Mouse (Mus musculus) 3134 (cell line): ENCODE data around the gene Mical1.

Source experiments
- DNase-seq: peaks from one replicate; pipeline ENCODE4 v3.0.0-alpha.2; 2011; ENCODE audit warnings: low spot score; ENCODE audit not compliant: insufficient read length; ENCODE audit errors: extremely low read depth

Mical1 gene

DNA sequence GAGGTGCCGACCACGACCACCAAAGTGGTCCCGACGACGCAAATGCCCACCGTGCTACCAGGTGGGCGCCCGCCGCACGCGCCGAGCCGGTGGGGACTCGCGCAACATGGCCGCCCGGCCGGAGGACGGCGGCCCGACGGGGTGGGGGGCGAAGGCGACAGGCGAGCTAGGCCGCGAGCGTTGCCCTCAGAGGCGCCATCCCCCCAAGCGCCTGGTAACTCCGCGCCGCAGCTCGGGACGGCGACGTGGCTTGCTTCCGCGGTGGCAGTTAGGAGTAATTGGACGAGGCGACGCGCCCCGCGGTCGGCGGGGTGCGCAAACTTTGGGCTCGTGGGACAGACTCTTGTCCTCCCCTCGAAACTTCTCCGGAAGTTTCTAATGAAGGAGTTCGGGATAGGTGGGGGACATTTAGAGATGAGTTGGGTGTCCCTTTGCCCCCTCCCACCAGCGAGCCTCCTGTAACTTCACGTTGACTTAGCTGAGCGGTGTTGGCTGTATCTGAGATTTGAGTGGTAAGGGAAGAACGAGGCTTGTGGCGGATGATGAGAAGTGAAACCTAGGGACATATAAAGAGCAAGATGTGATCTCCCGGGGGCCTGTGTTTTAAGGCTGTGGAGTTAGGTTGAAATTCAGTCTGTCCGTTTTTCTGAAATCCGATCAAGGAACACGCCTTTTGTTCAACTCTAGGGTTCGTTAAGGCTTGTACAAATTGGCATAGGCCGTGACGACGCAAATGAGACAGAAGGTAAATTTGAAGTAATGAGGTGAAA, 43.7 kb downstream of the Mical1 start:
- DNase-seq, result peak; percentile 78

DNA sequence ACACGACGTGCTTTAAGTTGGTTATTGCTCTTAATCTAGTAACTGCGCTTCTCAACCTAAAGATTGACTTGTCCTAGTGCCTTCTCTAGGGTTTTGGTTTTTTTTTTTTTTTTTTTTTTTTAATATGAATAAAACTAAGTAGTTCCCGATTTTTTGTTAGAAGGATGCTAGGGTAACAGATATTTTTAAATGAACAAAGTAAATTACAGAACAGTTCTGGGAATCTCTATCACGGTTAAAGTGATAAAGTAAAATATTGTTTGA, 44.2 kb downstream of the Mical1 start:
- no peak for DNase-seq

DNA sequence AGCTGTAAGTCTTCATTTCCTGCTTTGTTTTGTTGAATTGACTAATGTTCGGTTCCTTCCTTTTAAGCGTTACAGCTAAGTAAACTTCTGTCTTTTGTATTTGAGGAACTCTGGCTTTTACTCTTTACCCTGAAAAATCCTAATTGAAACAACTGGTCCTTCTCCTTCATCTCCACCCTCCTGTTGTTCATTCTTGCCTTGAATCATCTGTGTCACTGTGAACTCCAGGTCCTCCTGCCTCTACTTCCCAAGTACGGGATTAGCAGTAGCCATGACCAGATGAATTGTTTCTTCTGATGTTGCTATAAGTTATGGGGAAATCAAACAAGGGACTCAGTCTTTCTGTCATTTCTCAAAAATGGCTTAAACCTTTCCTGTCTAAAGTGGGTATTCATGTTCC, 47.3 kb downstream of the Mical1 start:
- DNase-seq, result no peak

GRCm38 (mm10) chr10:41525696-41526095, 49.6 kb downstream of the Mical1 start:
- no peak for DNase-seq

DNA sequence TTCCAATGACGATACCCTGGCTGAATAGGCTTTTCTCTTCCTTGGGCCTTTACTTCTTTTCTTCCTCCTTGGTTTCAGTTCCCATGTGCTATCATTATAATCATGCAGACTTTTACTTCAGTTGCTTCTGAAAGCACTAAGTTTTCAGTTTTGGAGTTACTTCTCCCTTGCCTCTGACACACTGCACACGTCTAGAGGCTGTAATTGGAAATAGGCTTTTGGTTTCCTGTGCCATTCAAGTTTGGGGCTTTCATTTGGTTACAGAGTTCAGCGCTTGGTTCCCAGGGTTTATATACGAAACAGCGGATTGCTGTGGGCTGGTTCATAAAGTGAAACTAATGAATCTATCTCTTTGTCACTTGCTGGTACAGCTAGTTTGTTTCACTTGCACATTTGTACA, 53.9 kb downstream of the Mical1 start:
- DNase-seq, result no peak

GRCm38 (mm10) chr10:41535991-41536390, 59.9 kb downstream of the Mical1 start:
- DNase-seq, result no peak
